Mouse (Mus musculus) intestine, embryonic 14.5 days (tissue): Measurements from ENCODE around the gene Tyw5. TPM values are rescaled to one million over a fixed set of nuclear protein-coding genes. Genes with fewer than 3 reads are reported as not detected.

ENCODE experiments used
- ATAC-seq: fragments of 200-750 bp; cut with Nextera tagmentation; replicated peaks from 2 replicates; pipeline ENCODE4 v1.8.0; 2017; ENCODE audit warnings: low read depth, moderate number of reproducible peaks, moderate TSS enrichment, moderate library complexity; ENCODE audit not compliant: low FRiP score, low TSS enrichment
- DNase-seq: peaks from one replicate; pipeline ENCODE4 v3.0.0-alpha.2; 2018; ENCODE audit warnings: low spot score
- H3K27ac ChIP-seq: fragments of 300-500 bp; sonication (generic); 2 replicates; pipeline ENCODE4 v1.5.1; 2014; ENCODE audit warnings: low read depth, mild to moderate bottlenecking, control low read depth
- H3K27me3 ChIP-seq: fragments of 300-500 bp; sonication (generic); replicated peaks from 2 replicates; pipeline ENCODE4 v1.6.1; 2014; ENCODE audit warnings: low read length, control low read depth; ENCODE audit not compliant: control insufficient read depth, insufficient read depth
- H3K36me3 ChIP-seq: fragments of 300-500 bp; sonication (generic); 2 replicates; pipeline ENCODE4 v1.6.1; 2014; ENCODE audit warnings: low read length, control low read depth; ENCODE audit not compliant: control insufficient read depth, insufficient read depth
- H3K4me1 ChIP-seq: fragments of 300-500 bp; sonication (generic); replicated peaks from 2 replicates; pipeline ENCODE4 v1.6.1; 2014; ENCODE audit warnings: low read length, control low read depth, mixed read lengths; ENCODE audit not compliant: control insufficient read depth, insufficient read depth
- H3K4me2 ChIP-seq: fragments of 300-500 bp; sonication (generic); 2 replicates; pipeline ENCODE4 v1.6.1; 2014; ENCODE audit warnings: low read length
- H3K4me3 ChIP-seq: fragments of 300-500 bp; sonication (generic); 2 replicates; pipeline ENCODE4 v1.5.1; 2014; ENCODE audit warnings: low read depth, low read length, control low read depth, mixed read lengths
- H3K9ac ChIP-seq: fragments of 300-500 bp; sonication (generic); 2 replicates; pipeline ENCODE4 v1.6.1; 2014; ENCODE audit warnings: mild to moderate bottlenecking, low read length
- H3K9me3 ChIP-seq: fragments of 300-500 bp; sonication (generic); 2 replicates; pipeline ENCODE4 v1.6.1; 2016; ENCODE audit warnings: low read length, control low read depth; ENCODE audit not compliant: control insufficient read depth
- WGBS: fragments of 180-500 bp; shearing (Covaris S2); extraction: QIAGEN DNeasy Blood & Tissue Kit; methylation state at CpG from one replicate; pipeline ENCODE4 v1.1.7; 2014; 5-methylcytosine and 5-hydroxymethylcytosine counted together
- polyA plus RNA-seq: library from polyadenylated mRNA; unstranded; fragments of >200 nt; fragmentation: Nextera tagmentation; extraction: Ambion mirVana; gene quantifications from 2 replicates; pipeline ENCODE4 v1.2.1, GENCODE M21; 2014

The Tyw5 gene
- polyA plus RNA-seq, 1 experiment from 2014 or later = 25.7 TPM

- peaks cover 5% of the 10 kb centered on the region for H3K36me3 ChIP-seq
- H3K9ac ChIP-seq = no peak overlapping the region
- no peak for DNase-seq
- no peak for ATAC-seq
- H3K4me3 ChIP-seq = no peak overlapping the region
- no peak overlapping the region for H3K4me2 ChIP-seq
- WGBS = 93% methylated on average over 2 of the region's 2 CpGs
- H3K27me3 ChIP-seq = no peaks in the 10 kb centered on the region
- no peaks in the 10 kb centered on the region for H3K9me3 ChIP-seq
- H3K27ac ChIP-seq = no peak overlapping the region
- 0 out of 2 replicates have a peak, but pooled peaks cover 4% of the 10 kb centered on the region for H3K4me1 ChIP-seq
These were observed 31.6 kb downstream of the Tyw5 start for GRCm38 (mm10) chr1:57375276-57375675.

- H3K27ac ChIP-seq = no peak overlapping the region
- H3K9ac ChIP-seq = no peak overlapping the region
- no peaks in the 10 kb centered on the region for H3K4me1 ChIP-seq
- no peaks in the 10 kb centered on the region for H3K9me3 ChIP-seq
- H3K27me3 ChIP-seq = no peaks in the 10 kb centered on the region
- 77% methylated on average over 4 of the region's 4 CpGs for WGBS
- ATAC-seq (no peak), DNase-seq (no peak)
- no peak overlapping the region for H3K4me2 ChIP-seq
- no peak overlapping the region for H3K4me3 ChIP-seq
- no peaks in the 10 kb centered on the region for H3K36me3 ChIP-seq
These were observed 36.5 kb downstream of the Tyw5 start for GRCm38 (mm10) chr1:57370451-57370850.

GRCm38 (mm10) chr1:57369111-57369510 lies 37.8 kb downstream of the Tyw5 start:
- ATAC-seq = no peak
- no peaks in the 10 kb centered on the region for H3K4me1 ChIP-seq

GRCm38 (mm10) chr1:57367446-57367845 lies 39.5 kb downstream of the Tyw5 start:
- Histone ChIP-seq H3K9me3 (no peaks in the 10 kb centered on the region), H3K4me2 (no peak overlapping the region), H3K4me3 (no peak overlapping the region), H3K27ac (no peak overlapping the region), H3K9ac (no peak overlapping the region), H3K27me3 (no peaks in the 10 kb centered on the region), H3K4me1 (no peaks in the 10 kb centered on the region), H3K36me3 (no peaks in the 10 kb centered on the region)
- ATAC-seq (no peak), DNase-seq (no peak)
- WGBS = 96% methylated on average over 3 of the region's 3 CpGs

More at GRCm38 (mm10) chr1:57369111-57369510, 37.8 kb downstream of the Tyw5 start:
- Histone ChIP-seq H3K4me2 (no peak overlapping the region), H3K9ac (no peak overlapping the region), H3K27me3 (no peaks in the 10 kb centered on the region), H3K4me3 (no peak overlapping the region), H3K27ac (no peak overlapping the region), H3K36me3 (no peaks in the 10 kb centered on the region), H3K9me3 (no peaks in the 10 kb centered on the region)
- WGBS = 80% methylated on average over 4 of the region's 4 CpGs
- DNase-seq = no peak

GRCm38 (mm10) chr1:57358546-57358945 lies 48.4 kb downstream of the Tyw5 start:
- Histone ChIP-seq H3K36me3 (no peaks in the 10 kb centered on the region), H3K9me3 (no peaks in the 10 kb centered on the region), H3K4me3 (no peak overlapping the region), H3K9ac (no peak overlapping the region), H3K4me1 (no peaks in the 10 kb centered on the region), H3K27ac (no peak overlapping the region), H3K27me3 (no peaks in the 10 kb centered on the region), H3K4me2 (no peak overlapping the region)
- WGBS = 81% methylated on average over 5 of the region's 5 CpGs
- ATAC-seq (no peak), DNase-seq (no peak)

GRCm38 (mm10) chr1:57351941-57352340 lies 55.0 kb downstream of the Tyw5 start:
- H3K4me3 ChIP-seq = no peak overlapping the region
- no peaks in the 10 kb centered on the region for H3K27me3 ChIP-seq
- no peaks in the 10 kb centered on the region for H3K9me3 ChIP-seq
- H3K4me1 ChIP-seq = no peaks in the 10 kb centered on the region
- ATAC-seq = no peak
- no peak overlapping the region for H3K27ac ChIP-seq
- no peak for DNase-seq
- H3K9ac ChIP-seq = no peak overlapping the region
- no peak overlapping the region for H3K4me2 ChIP-seq
- WGBS = 45% methylated on average over 1 of the region's 1 CpGs
- H3K36me3 ChIP-seq = no peaks in the 10 kb centered on the region

GRCm38 (mm10) chr1:57347487-57347886 lies 59.4 kb downstream of the Tyw5 start:
- Histone ChIP-seq H3K9me3 (no peaks in the 10 kb centered on the region), H3K4me1 (no peaks in the 10 kb centered on the region), H3K36me3 (no peaks in the 10 kb centered on the region), H3K27me3 (no peaks in the 10 kb centered on the region), H3K27ac (no peak overlapping the region), H3K4me2 (no peak overlapping the region), H3K9ac (no peak overlapping the region), H3K4me3 (no peak overlapping the region)
- DNase-seq (no peak), ATAC-seq (no peak)

- ATAC-seq = no peak
- 46% methylated on average over 2 of the region's 2 CpGs for WGBS
- H3K4me1 ChIP-seq = no peaks in the 10 kb centered on the region
- no peak overlapping the region for H3K27ac ChIP-seq
- no peak overlapping the region for H3K4me3 ChIP-seq
- DNase-seq = no peak
- no peaks in the 10 kb centered on the region for H3K36me3 ChIP-seq
- no peaks in the 10 kb centered on the region for H3K27me3 ChIP-seq
- H3K9me3 ChIP-seq = no peaks in the 10 kb centered on the region
- H3K4me2 ChIP-seq = no peak overlapping the region
- H3K9ac ChIP-seq = no peak overlapping the region
These were observed 65.7 kb downstream of the Tyw5 start for GRCm38 (mm10) chr1:57341197-57341596.

GRCm38 (mm10) chr1:57339156-57339796 lies 67.6 kb downstream of the Tyw5 start:
- Histone ChIP-seq H3K9me3 (no peaks in the 10 kb centered on the region), H3K9ac (no peak overlapping the region), H3K4me1 (no peaks in the 10 kb centered on the region), H3K4me3 (no peak overlapping the region), H3K36me3 (no peaks in the 10 kb centered on the region), H3K27ac (no peak overlapping the region), H3K27me3 (no peaks in the 10 kb centered on the region), H3K4me2 (no peak overlapping the region)
- no peak for ATAC-seq
- WGBS = 47% methylated on average over 14 of the region's 14 CpGs
- no peak for DNase-seq
